Mouse (Mus musculus): ENCODE data around the gene Mrps11. TPM values are rescaled to one million over a fixed set of nuclear protein-coding genes. Genes with fewer than 3 reads are reported as not detected.
A peak's percentile ranks its signal among the peaks of the same experiment; 100 is the strongest.

Mrps11 gene
- polyA plus RNA-seq, 1 experiment from 2014 or later, result 69.2 TPM

DNA sequence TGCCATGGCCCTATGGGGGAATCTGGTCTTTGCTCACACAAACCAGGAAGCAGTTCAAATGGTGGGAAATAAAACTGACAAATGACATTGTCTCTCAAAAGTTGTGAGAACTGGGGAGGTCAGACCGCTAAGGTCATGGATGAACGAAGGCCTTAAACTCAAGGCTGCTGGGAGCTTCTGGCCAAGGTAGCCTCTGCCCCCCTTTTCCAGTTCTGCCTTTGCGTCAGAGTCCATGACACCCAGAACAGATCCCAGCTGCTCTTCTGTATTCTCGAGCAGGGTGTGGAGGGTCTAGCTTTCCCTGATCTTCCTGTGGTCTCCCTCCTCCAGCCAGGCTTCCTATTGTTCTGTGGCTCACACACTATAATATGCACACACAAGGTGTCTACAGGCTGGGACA lies 24.3 kb downstream of the Mrps11 start:
- no peak for ATAC-seq
- Histone ChIP-seq H3K4me3 (ENCODE audit: low read depth, low read length) (no peak overlapping the region), H3K4me1 (ENCODE audit: control insufficient read depth, insufficient read depth, low read length) (no peaks in the 10 kb centered on the region), H3K27ac (ENCODE audit: low read length) (no peak overlapping the region), H3K4me2 (ENCODE audit: low read length) (no peak overlapping the region), H3K9me3 (replicated peaks; ENCODE audit: control insufficient read depth, low read length, poor library complexity, severe bottlenecking) (no peaks in the 10 kb centered on the region), H3K27me3 (ENCODE audit: control insufficient read depth, insufficient read depth, low read depth, low read length) (no peaks in the 10 kb centered on the region), H3K36me3 (ENCODE audit: control insufficient read depth, insufficient read depth, low read length) (no peaks in the 10 kb centered on the region), H3K9ac (ENCODE audit: low read depth, low read length) (no peak overlapping the region)
- WGBS, result 75% methylated on average over 4 of the region's 4 CpGs

GRCm38 (mm10) chr7:78813791-78814190 lies 30.9 kb downstream of the Mrps11 start:
- ATAC-seq, result no peak
- 85% methylated on average over 6 of the region's 6 CpGs for WGBS
- Histone ChIP-seq H3K27me3 (ENCODE audit: control insufficient read depth, insufficient read depth, low read depth, low read length) (no peaks in the 10 kb centered on the region), H3K4me3 (ENCODE audit: low read depth, low read length) (no peak overlapping the region), H3K4me2 (ENCODE audit: low read length) (no peak overlapping the region), H3K27ac (ENCODE audit: low read length) (0 out of 2 replicates have a peak overlapping the region, but pooled peaks have one; percentile 24), H3K9ac (ENCODE audit: low read depth, low read length) (no peak overlapping the region), H3K9me3 (replicated peaks; ENCODE audit: control insufficient read depth, low read length, poor library complexity, severe bottlenecking) (no peaks in the 10 kb centered on the region), H3K4me1 (ENCODE audit: control insufficient read depth, insufficient read depth, low read length) (peaks cover 7% of the 10 kb centered on the region; the same call in 1 of the 2 replicates), H3K36me3 (ENCODE audit: control insufficient read depth, insufficient read depth, low read length) (no peaks in the 10 kb centered on the region)

DNA sequence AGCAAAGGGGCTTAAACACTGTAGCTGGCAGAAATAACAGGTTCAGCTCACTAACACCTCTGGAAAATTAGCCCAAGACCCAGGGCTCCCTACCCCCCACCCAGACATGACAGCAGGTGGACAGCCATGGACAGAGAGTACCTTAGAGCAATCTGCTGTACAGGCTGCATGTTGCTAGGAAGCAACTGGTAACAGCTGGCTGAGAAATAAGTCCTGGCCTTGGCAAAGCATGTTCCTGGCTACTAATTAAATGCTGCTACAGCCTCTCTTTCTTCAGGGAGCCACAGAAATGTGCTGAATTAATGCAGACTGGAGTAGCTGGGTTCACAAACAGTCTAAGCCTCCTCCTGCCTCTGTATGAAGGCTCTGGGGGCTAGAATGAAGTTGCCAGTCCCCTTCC lies 31.8 kb downstream of the Mrps11 start:
- Histone ChIP-seq H3K9me3 (replicated peaks; ENCODE audit: control insufficient read depth, low read length, poor library complexity, severe bottlenecking) (no peaks in the 10 kb centered on the region), H3K27ac (ENCODE audit: low read length) (peak overlapping the region; percentile 55; the same call in 1 of the 2 replicates), H3K4me2 (ENCODE audit: low read length) (no peak overlapping the region), H3K4me1 (ENCODE audit: control insufficient read depth, insufficient read depth, low read length) (peaks cover 7% of the 10 kb centered on the region; the same call in 1 of the 2 replicates), H3K27me3 (ENCODE audit: control insufficient read depth, insufficient read depth, low read depth, low read length) (no peaks in the 10 kb centered on the region), H3K36me3 (ENCODE audit: control insufficient read depth, insufficient read depth, low read length) (no peaks in the 10 kb centered on the region), H3K4me3 (ENCODE audit: low read depth, low read length) (no peak overlapping the region), H3K9ac (ENCODE audit: low read depth, low read length) (0 out of 2 replicates have a peak overlapping the region, but pooled peaks have one; percentile 14)
- no peak for ATAC-seq

- WGBS, result 90% methylated on average over 12 of the region's 12 CpGs
- ATAC-seq, result no peak
These were observed 35.4 kb downstream of the Mrps11 start for GRCm38 (mm10) chr7:78818336-78818735.

DNA sequence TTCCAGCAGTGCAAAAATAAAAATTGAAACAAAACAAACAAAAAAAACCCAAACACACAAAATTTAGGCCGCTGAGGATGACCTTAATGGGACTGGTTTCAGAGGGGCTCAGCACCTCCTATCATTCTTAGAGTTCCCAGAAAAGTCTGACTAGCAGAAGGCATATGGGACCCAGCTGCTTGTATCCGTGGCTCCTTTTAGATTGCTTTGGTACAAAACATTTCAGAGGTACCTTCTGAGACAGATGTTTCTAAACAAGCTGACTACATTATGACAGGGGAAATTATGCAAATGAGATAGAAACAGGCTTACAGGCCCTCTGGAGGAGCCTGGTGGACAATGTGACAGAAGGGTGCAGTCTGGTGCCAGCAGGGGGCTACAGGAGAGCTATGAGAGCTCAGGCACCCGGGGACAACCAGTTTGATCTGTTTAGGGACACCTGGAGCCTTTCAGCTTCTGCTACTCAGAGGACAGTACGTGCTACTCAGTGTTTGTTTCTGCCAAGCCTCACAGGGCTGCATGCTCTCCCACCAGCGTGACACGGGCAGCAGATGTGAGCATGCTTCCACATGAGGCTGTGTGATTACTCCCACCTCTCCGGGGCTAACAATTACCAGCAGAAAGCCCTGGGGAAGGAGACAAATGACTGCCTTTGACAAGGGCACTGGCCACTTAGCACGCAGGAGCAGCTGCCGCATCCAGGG lies 43.9 kb downstream of the Mrps11 start:
- Histone ChIP-seq H3K9ac (ENCODE audit: low read depth, low read length) (no peak overlapping the region), H3K4me1 (ENCODE audit: control insufficient read depth, insufficient read depth, low read length) (peaks cover 6% of the 10 kb centered on the region; the same call in 1 of the 2 replicates), H3K4me2 (ENCODE audit: low read length) (no peak overlapping the region), H3K27ac (ENCODE audit: low read length) (peak overlapping the region; percentile 26; the same call in 1 of the 2 replicates), H3K27me3 (ENCODE audit: control insufficient read depth, insufficient read depth, low read depth, low read length) (no peaks in the 10 kb centered on the region), H3K36me3 (ENCODE audit: control insufficient read depth, insufficient read depth, low read length) (peaks cover 9% of the 10 kb centered on the region; the same call in 1 of the 2 replicates), H3K4me3 (ENCODE audit: low read depth, low read length) (no peak overlapping the region), H3K9me3 (replicated peaks; ENCODE audit: control insufficient read depth, low read length, poor library complexity, severe bottlenecking) (no peaks in the 10 kb centered on the region)
- peak; percentile 73; the same call in 1 of the 2 replicates for ATAC-seq
- WGBS, result 44% methylated on average over 9 of the region's 9 CpGs

More at GRCm38 (mm10) chr7:78818336-78818735, 35.4 kb downstream of the Mrps11 start:
- Histone ChIP-seq H3K4me1 (ENCODE audit: control insufficient read depth, insufficient read depth, low read length) (peaks cover 7% of the 10 kb centered on the region; the same call in 1 of the 2 replicates), H3K27ac (ENCODE audit: low read length) (no peak overlapping the region), H3K4me3 (ENCODE audit: low read depth, low read length) (no peak overlapping the region), H3K36me3 (ENCODE audit: control insufficient read depth, insufficient read depth, low read length) (0 out of 2 replicates have a peak, but pooled peaks cover 2% of the 10 kb centered on the region), H3K9me3 (replicated peaks; ENCODE audit: control insufficient read depth, low read length, poor library complexity, severe bottlenecking) (no peaks in the 10 kb centered on the region), H3K4me2 (ENCODE audit: low read length) (no peak overlapping the region), H3K27me3 (ENCODE audit: control insufficient read depth, insufficient read depth, low read depth, low read length) (no peaks in the 10 kb centered on the region), H3K9ac (ENCODE audit: low read depth, low read length) (no peak overlapping the region)

- Histone ChIP-seq H3K27ac (ENCODE audit: low read length) (0 out of 2 replicates have a peak overlapping the region, but pooled peaks have one; percentile 5), H3K4me3 (ENCODE audit: low read depth, low read length) (no peak overlapping the region), H3K9me3 (replicated peaks; ENCODE audit: control insufficient read depth, low read length, poor library complexity, severe bottlenecking) (no peaks in the 10 kb centered on the region), H3K4me2 (ENCODE audit: low read length) (no peak overlapping the region), H3K9ac (ENCODE audit: low read depth, low read length) (no peak overlapping the region), H3K36me3 (ENCODE audit: control insufficient read depth, insufficient read depth, low read length) (peaks cover 8% of the 10 kb centered on the region; the same call in 1 of the 2 replicates), H3K4me1 (ENCODE audit: control insufficient read depth, insufficient read depth, low read length) (peaks cover 6% of the 10 kb centered on the region; the same call in 1 of the 2 replicates), H3K27me3 (ENCODE audit: control insufficient read depth, insufficient read depth, low read depth, low read length) (no peaks in the 10 kb centered on the region)
- no peak for ATAC-seq
- WGBS, result 84% methylated on average over 14 of the region's 14 CpGs
These were observed 44.9 kb downstream of the Mrps11 start for GRCm38 (mm10) chr7:78827749-78828362.

- H3K36me3 ChIP-seq (ENCODE audit: control insufficient read depth, insufficient read depth, low read length), result peaks cover 5% of the 10 kb centered on the region; the same call in 1 of the 2 replicates
- WGBS, result 95% methylated on average over 4 of the region's 4 CpGs
These were observed 52.7 kb downstream of the Mrps11 start for GRCm38 (mm10) chr7:78835656-78836055.

DNA sequence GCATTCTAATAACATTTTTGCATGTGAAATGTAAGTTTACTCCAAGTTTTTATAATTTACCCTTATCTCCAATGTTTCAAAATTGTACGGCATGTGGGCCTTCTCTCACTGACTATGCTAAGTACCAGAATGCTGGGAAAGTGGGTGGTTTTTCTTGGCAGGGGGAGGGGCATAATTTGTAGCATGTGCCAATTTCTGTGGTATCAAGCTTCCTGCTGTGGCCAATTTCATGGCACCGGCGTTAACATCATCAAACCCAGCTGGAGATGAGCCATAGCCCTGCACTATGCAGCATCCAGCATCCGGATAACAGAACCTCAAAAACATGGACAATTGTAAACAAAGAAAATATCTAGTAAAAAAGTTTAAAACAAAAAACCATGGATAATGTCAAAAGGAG lies 54.3 kb downstream of the Mrps11 start:
- no peak for ATAC-seq
- no peak overlapping the region for H3K9ac ChIP-seq (ENCODE audit: low read depth, low read length)
- no peak overlapping the region for H3K4me2 ChIP-seq (ENCODE audit: low read length)
- WGBS, result 59% methylated on average over 4 of the region's 4 CpGs
- H3K9me3 ChIP-seq (replicated peaks; ENCODE audit: control insufficient read depth, low read length, poor library complexity, severe bottlenecking), result no peaks in the 10 kb centered on the region
- H3K36me3 ChIP-seq (ENCODE audit: control insufficient read depth, insufficient read depth, low read length), result peaks cover 5% of the 10 kb centered on the region; the same call in 1 of the 2 replicates
- H3K4me1 ChIP-seq (ENCODE audit: control insufficient read depth, insufficient read depth, low read length), result no peaks in the 10 kb centered on the region
- H3K4me3 ChIP-seq (ENCODE audit: low read depth, low read length), result no peak overlapping the region
- H3K27ac ChIP-seq (ENCODE audit: low read length), result no peak overlapping the region
- H3K27me3 ChIP-seq (ENCODE audit: control insufficient read depth, insufficient read depth, low read depth, low read length), result no peaks in the 10 kb centered on the region

More at GRCm38 (mm10) chr7:78835656-78836055, 52.7 kb downstream of the Mrps11 start:
- no peaks in the 10 kb centered on the region for H3K9me3 ChIP-seq (replicated peaks; ENCODE audit: control insufficient read depth, low read length, poor library complexity, severe bottlenecking)
- H3K4me2 ChIP-seq (ENCODE audit: low read length), result no peak overlapping the region
- no peak overlapping the region for H3K4me3 ChIP-seq (ENCODE audit: low read depth, low read length)
- no peak for ATAC-seq
- no peak overlapping the region for H3K9ac ChIP-seq (ENCODE audit: low read depth, low read length)
- no peak overlapping the region for H3K27ac ChIP-seq (ENCODE audit: low read length)
- no peaks in the 10 kb centered on the region for H3K4me1 ChIP-seq (ENCODE audit: control insufficient read depth, insufficient read depth, low read length)
- no peaks in the 10 kb centered on the region for H3K27me3 ChIP-seq (ENCODE audit: control insufficient read depth, insufficient read depth, low read depth, low read length)

DNA sequence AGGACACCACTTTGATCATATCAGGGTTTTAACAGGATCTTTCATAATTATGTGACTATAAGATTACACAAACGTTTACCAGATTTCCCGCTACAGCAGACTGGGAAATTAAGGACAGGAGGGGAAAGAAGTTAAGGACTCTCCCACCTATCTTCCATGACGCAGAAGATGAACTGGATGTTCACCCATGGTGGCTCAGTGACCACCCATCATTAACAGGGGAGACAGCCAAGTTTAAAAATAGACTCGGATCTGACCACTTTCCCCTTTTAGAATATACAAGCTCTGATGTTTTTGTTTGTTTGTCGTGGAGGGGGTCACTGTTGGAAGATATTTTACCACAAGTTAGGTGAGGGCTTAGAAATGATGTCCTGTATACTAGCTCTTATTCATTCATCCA lies 58.7 kb downstream of the Mrps11 start:
- peaks cover 13% of the 10 kb centered on the region for H3K36me3 ChIP-seq (ENCODE audit: control insufficient read depth, insufficient read depth, low read length)
- 92% methylated on average over 5 of the region's 5 CpGs for WGBS
- no peak for ATAC-seq
- H3K27me3 ChIP-seq (ENCODE audit: control insufficient read depth, insufficient read depth, low read depth, low read length), result no peaks in the 10 kb centered on the region
- no peak overlapping the region for H3K9ac ChIP-seq (ENCODE audit: low read depth, low read length)
- peaks cover 12% of the 10 kb centered on the region for H3K4me1 ChIP-seq (ENCODE audit: control insufficient read depth, insufficient read depth, low read length)
- no peak overlapping the region for H3K4me2 ChIP-seq (ENCODE audit: low read length)
- no peak overlapping the region for H3K4me3 ChIP-seq (ENCODE audit: low read depth, low read length)
- H3K27ac ChIP-seq (ENCODE audit: low read length), result no peak overlapping the region
- no peaks in the 10 kb centered on the region for H3K9me3 ChIP-seq (replicated peaks; ENCODE audit: control insufficient read depth, low read length, poor library complexity, severe bottlenecking)
